Mouse (Mus musculus) kidney, postnatal 0 days (tissue): Measurements from ENCODE around the gene Slc22a1. TPM values are rescaled to one million over a fixed set of nuclear protein-coding genes. Genes with fewer than 3 reads are reported as not detected.
A peak's percentile ranks its signal among the peaks of the same experiment; 100 is the strongest.

ENCODE experiments used
- ATAC-seq: fragments of 200-750 bp; cut with Nextera tagmentation; replicated peaks from 2 replicates; pipeline ENCODE4 v1.8.0; 2017; ENCODE audit warnings: low read depth, moderate number of reproducible peaks, moderate TSS enrichment, moderate library complexity; ENCODE audit not compliant: low FRiP score
- DNase-seq: peaks from one replicate; pipeline ENCODE4 v3.0.0-alpha.2; 2016; ENCODE audit warnings: low spot score
- H3K27ac ChIP-seq: fragments of 300-500 bp; sonication (generic); 2 replicates; pipeline ENCODE4 v1.5.1; 2014; ENCODE audit warnings: mild to moderate bottlenecking
- H3K27me3 ChIP-seq: fragments of 300-500 bp; sonication (generic); 2 replicates; pipeline ENCODE4 v1.6.1; 2014; ENCODE audit warnings: low read length, mixed read lengths; ENCODE audit not compliant: insufficient read depth
- H3K36me3 ChIP-seq: fragments of 300-500 bp; sonication (generic); 2 replicates; pipeline ENCODE4 v1.6.1; 2014; ENCODE audit warnings: low read length, mixed read lengths; ENCODE audit not compliant: insufficient read depth
- H3K4me1 ChIP-seq: fragments of 300-500 bp; sonication (generic); replicated peaks from 2 replicates; pipeline ENCODE4 v1.6.1; 2014; ENCODE audit warnings: antibody characterized with exemption, low read length, mixed read lengths; ENCODE audit not compliant: insufficient read depth
- H3K4me2 ChIP-seq: fragments of 300-500 bp; sonication (generic); 2 replicates; pipeline ENCODE4 v1.6.1; 2014; ENCODE audit warnings: mild to moderate bottlenecking, low read length, moderate library complexity, mixed read lengths
- H3K4me3 ChIP-seq: fragments of 300-500 bp; sonication (generic); replicated peaks from 2 replicates; pipeline ENCODE4 v1.5.1; 2014; ENCODE audit warnings: low read depth, low read length
- H3K9ac ChIP-seq: fragments of 300-500 bp; sonication (generic); 2 replicates; pipeline ENCODE4 v1.6.1; 2014; ENCODE audit warnings: low read depth, low read length
- H3K9me3 ChIP-seq: fragments of 300-500 bp; sonication (generic); replicated peaks from 2 replicates; pipeline ENCODE4 v1.6.1; 2016; ENCODE audit warnings: low read length, inconsistent platforms, mixed read lengths
- CTCF ChIP-seq: IDR thresholded peaks from 2 replicates; pipeline ENCODE4 v1.5.1; 2016; ENCODE audit warnings: antibody characterized with exemption, low read depth, mild to moderate bottlenecking, moderate library complexity
- WGBS: fragments of 180-500 bp; shearing (Covaris S2); extraction: QIAGEN DNeasy Blood & Tissue Kit; methylation state at CpG from one replicate; pipeline ENCODE4 v1.1.7; 2014; 5-methylcytosine and 5-hydroxymethylcytosine counted together
- polyA plus RNA-seq: library from polyadenylated mRNA; unstranded; fragments of >200 nt; fragmentation: Nextera tagmentation; extraction: Ambion mirVana; gene quantifications from 2 replicates; pipeline ENCODE4 v1.2.1, GENCODE M21; 2015

The Slc22a1 gene
- 57.4 and 70.3 TPM in 2 replicates for polyA plus RNA-seq

DNA sequence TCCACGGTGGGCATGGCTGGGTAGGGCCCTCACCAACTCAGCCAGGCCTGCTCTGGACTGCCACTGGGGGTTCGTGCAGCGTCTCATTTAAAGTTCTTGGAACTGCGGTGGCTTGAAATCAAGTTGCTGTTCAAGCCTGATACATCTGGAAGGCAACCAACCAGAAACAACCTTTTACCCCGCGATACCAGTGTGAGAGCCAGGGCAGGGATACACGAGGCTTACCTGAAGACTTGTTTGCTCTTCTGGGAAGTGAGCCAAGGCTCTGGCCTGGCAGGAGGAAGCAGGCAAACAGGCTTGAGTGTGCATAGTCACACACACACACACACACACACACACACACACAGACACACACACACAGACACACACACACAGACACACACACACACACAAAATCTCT lies at the start of gene Slc22a1:
Slc22a1 (minus strand) TSS at position 184 of the 400 bp plus-strand sequence.
- Histone ChIP-seq H3K36me3 (no peaks in the 10 kb centered on the region), H3K4me2 (no peak within 1 kb of the TSS; the same call in 1 of the 2 replicates), H3K27me3 (no peaks in the 10 kb centered on the region), H3K27ac (peak within 1 kb of the TSS; percentile 62; the same call in 1 of the 2 replicates), H3K9ac (no peak within 1 kb of the TSS), H3K4me1 (no peaks in the 10 kb centered on the region), H3K4me3 (no peak within 1 kb of the TSS), H3K9me3 (no peaks in the 10 kb centered on the region)
- no peak for DNase-seq
- WGBS, result 61% methylated on average over 7 of the region's 7 CpGs
- peak; percentile 52 for ATAC-seq
- no peak for TF ChIP-seq CTCF

DNA sequence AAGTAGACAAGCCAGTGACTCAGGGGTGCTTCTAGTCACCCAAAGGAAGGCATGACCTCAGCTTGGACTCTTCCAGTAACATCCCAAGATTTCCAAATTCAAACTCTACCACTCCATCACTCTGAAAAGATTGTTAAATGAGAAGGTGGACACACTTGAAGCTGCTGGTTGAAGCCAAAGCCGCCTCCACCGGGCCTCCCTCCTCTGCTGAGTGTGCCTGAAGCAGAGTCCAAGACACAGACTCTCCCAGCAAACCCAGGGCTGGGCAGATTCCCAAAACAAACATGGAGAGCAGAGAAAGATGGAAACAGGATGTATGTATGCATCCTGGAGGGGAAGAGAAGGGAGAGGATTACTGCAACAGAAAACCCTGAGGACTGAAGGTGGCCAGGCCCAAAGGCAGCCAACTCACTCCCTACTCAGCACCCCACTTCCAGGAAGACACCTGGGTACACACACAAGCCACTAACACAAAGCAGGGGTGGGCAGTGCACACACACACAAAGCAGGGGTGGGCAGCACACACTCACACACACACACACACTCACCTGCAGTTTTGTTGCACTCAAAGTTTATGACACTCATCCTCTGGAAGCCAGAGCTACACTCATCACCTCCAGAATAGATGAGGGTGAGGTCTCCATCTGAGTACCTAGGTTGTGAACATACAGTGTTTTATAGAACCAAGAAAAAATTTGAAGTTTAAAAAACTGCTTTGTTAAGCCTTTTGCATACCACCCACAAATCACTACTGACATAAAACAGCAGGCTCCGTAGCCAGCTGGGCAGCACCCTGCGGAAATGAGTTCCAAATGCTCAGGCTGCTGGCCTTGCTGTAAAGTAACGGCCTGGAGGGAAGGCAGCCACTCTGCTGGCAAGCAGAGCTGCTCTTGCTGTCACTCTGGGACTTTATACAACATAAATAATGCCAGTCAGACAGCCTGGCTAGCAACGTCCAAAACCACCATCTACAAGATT lies 49.4 kb upstream of the Slc22a1 start:
- WGBS, result 23% methylated on average over 6 of the region's 6 CpGs
- Histone ChIP-seq H3K4me3 (no peak overlapping the region), H3K9ac (no peak overlapping the region), H3K27ac (peak overlapping the region; percentile 82), H3K4me1 (peaks cover 14% of the 10 kb centered on the region), H3K36me3 (peaks cover 13% of the 10 kb centered on the region; the same call in 1 of the 2 replicates), H3K27me3 (no peaks in the 10 kb centered on the region), H3K4me2 (no peak overlapping the region), H3K9me3 (no peaks in the 10 kb centered on the region)
- peak; percentile 84 for DNase-seq
- peak; percentile 15; the same call in 1 of the 2 replicates for ATAC-seq
- TF ChIP-seq CTCF, result no peak

DNA sequence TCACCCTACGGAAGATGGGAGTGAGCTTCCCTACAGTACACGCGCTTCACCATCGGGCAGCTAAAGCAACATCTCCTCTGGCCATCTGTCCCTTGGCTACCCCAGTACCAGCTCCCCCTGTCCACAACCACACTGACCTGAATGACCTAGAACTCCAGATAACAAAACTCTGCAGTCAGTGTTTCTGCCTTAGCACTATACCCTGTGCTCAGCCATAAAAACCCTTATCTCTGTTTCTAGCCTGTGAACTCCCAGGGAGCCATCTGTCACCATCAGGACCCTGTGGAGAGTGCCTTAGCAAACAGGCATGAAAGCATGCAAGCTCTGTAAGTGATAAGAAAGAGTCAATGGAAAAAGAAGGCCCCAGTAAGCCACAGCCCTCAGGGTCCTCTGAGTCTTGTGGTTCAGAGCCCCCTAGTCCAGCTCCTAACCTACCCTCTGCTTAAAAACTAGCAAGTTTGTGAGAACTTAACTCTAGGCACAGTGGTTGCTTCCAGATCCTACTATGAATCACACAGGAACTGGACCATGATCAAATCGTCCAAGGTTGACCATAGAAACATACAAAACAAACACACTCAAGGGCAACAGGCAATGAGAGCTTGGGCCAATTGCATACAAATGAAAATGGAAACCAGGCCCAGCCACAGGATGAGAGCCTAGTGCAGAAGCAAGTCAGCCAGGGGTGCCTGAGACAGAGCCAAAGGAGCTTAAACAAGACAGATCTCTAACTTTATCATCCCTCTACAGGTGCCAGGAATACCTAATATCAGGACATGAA lies 48.5 kb upstream of the Slc22a1 start:
- Histone ChIP-seq H3K4me3 (no peak overlapping the region), H3K36me3 (peaks cover 18% of the 10 kb centered on the region; the same call in 1 of the 2 replicates), H3K9me3 (no peaks in the 10 kb centered on the region), H3K27ac (peak overlapping the region; percentile 82), H3K4me1 (peaks cover 14% of the 10 kb centered on the region), H3K9ac (no peak overlapping the region), H3K4me2 (no peak overlapping the region), H3K27me3 (no peaks in the 10 kb centered on the region)
- 67% methylated on average over 5 of the region's 5 CpGs for WGBS
- 0 out of 2 replicates have a peak, but pooled peaks have one; percentile 13 for ATAC-seq
- no peak for TF ChIP-seq CTCF
- no peak for DNase-seq

DNA sequence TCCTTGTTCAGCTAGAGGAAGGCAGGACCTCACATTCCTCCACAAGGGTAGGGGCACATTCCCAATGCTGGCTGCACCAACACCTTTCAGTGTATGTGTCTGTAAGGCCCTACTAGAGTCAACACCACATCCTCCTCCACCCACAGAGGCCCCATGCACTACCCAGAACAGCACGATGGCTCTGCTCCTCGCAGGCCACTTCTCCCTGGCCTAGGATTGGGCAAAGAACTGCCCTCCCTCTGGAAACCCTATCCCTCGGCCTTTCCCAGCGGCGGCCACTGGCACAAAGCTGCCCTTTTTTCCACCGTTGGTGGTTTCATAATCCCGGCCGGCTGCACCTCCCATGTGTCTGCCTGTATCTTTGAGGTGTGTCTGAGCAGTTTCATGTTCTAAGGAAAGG lies 47.0 kb upstream of the Slc22a1 start:
- 34% methylated on average over 8 of the region's 8 CpGs for WGBS
- no peak overlapping the region for H3K4me2 ChIP-seq
- no peak overlapping the region; the same call in 1 of the 2 replicates for H3K27ac ChIP-seq
- H3K9ac ChIP-seq, result no peak overlapping the region
- H3K9me3 ChIP-seq, result no peaks in the 10 kb centered on the region
- ATAC-seq (no peak; the same call in 1 of the 2 replicates), DNase-seq (peak; percentile 52)
- peaks cover 25% of the 10 kb centered on the region; the same call in 1 of the 2 replicates for H3K36me3 ChIP-seq
- H3K4me3 ChIP-seq, result no peak overlapping the region
- peaks cover 14% of the 10 kb centered on the region for H3K4me1 ChIP-seq
- no peaks in the 10 kb centered on the region for H3K27me3 ChIP-seq
- TF ChIP-seq CTCF, result no peak

DNA sequence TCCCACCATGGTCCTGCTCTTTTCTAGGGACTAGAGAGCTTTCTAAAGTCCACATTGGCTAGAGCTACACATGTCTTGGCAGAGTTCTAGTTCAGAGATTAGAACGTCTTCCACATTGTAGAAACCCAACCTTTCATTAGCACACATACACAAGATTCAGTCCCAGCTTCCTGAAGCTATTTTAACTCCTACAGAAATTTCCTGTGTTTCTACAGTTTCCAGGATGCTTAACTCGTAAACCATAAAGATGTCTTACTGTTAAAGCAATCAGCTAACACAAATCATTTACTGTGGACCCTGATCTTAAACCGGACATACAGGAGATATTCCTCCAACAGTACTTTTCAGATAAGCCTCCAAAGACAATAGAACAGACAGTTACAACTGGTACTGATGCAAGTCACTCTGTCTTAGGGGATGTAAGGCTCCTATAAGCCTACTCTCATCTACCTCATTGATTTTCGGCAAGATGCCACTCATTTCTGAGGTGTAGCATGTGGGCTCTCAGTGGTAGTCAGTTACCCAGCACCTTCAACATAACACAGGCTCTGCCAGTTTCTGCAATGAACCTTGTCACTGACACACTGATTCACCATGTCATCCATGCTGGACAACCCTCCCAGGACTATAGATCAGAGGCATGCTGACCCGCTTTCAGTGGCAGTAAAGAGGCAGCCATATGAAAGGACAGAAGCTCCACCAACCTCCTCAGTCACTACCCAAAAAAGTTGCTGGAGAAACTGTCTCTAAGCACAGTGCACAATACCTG lies 45.7 kb upstream of the Slc22a1 start:
- 53% methylated on average over 5 of the region's 5 CpGs for WGBS
- H3K9ac ChIP-seq, result no peak overlapping the region
- no peak overlapping the region for H3K4me2 ChIP-seq
- H3K27ac ChIP-seq, result peak overlapping the region; percentile 65; the same call in 1 of the 2 replicates
- H3K36me3 ChIP-seq, result peaks cover 33% of the 10 kb centered on the region; the same call in 1 of the 2 replicates
- H3K27me3 ChIP-seq, result no peaks in the 10 kb centered on the region
- H3K9me3 ChIP-seq, result no peaks in the 10 kb centered on the region
- no peak overlapping the region for H3K4me3 ChIP-seq
- H3K4me1 ChIP-seq, result peaks cover 14% of the 10 kb centered on the region
- peak; percentile 64 for DNase-seq
- no peak for TF ChIP-seq CTCF
- ATAC-seq, result no peak
